Mouse (Mus musculus) adrenal gland, postnatal 25 days (tissue): ENCODE measurements at regions not wholly inside any gene's neighbourhood (a gene's known extent, or its start where the extent isn't known, plus 50 kb on each side); places are given as distances from the start of the nearest gene placed in this dataset.
A peak's percentile ranks its signal among the peaks of the same experiment; 100 is the strongest.

Source experiments
- DNase-seq: peaks from one replicate; pipeline ENCODE4 v3.0.0; 2021; ENCODE audit warnings: mixed read lengths

- no peak for DNase-seq
These were observed 115.3 kb downstream of the Rgs21 start for GRCm38 (mm10) chr1:144452141-144452540.

- DNase-seq, result no peak
These were observed 115.7 kb downstream of the Rgs21 start for GRCm38 (mm10) chr1:144451731-144452130.

GRCm38 (mm10) chr1:144436617-144437016, 130.8 kb downstream of the Rgs21 start:
- DNase-seq, result no peak

- no peak for DNase-seq
These were observed 134.7 kb downstream of the Rgs21 start for GRCm38 (mm10) chr1:144432816-144433215.

- no peak for DNase-seq
These were observed 135.8 kb downstream of the Rgs21 start for GRCm38 (mm10) chr1:144431535-144432276.

- DNase-seq, result no peak
These were observed 146.1 kb downstream of the Rgs21 start for GRCm38 (mm10) chr1:144421374-144421773.

GRCm38 (mm10) chr1:144406387-144407383, 157.6 kb upstream of the Rgs1 start:
- peak; percentile 75 for DNase-seq

- no peak for DNase-seq
These were observed 156.7 kb upstream of the Rgs1 start for GRCm38 (mm10) chr1:144405724-144406123.

- no peak for DNase-seq
These were observed 156.0 kb upstream of the Rgs1 start for GRCm38 (mm10) chr1:144405031-144405430.

GRCm38 (mm10) chr1:144379991-144380594, 131.1 kb upstream of the Rgs1 start:
- no peak for DNase-seq

GRCm38 (mm10) chr1:144374121-144374520, 125.1 kb upstream of the Rgs1 start:
- no peak for DNase-seq

GRCm38 (mm10) chr1:144367492-144367891, 118.5 kb upstream of the Rgs1 start:
- DNase-seq, result no peak

GRCm38 (mm10) chr1:144355560-144356310, 106.7 kb upstream of the Rgs1 start:
- no peak for DNase-seq

- DNase-seq, result no peak
These were observed 106.0 kb upstream of the Rgs1 start for GRCm38 (mm10) chr1:144355041-144355440.

- DNase-seq, result no peak
These were observed 104.3 kb upstream of the Rgs1 start for GRCm38 (mm10) chr1:144353320-144353719.

- DNase-seq, result no peak
These were observed 94.8 kb upstream of the Rgs1 start for GRCm38 (mm10) chr1:144343820-144344219.

GRCm38 (mm10) chr1:144343299-144343698, 94.3 kb upstream of the Rgs1 start:
- no peak for DNase-seq

GRCm38 (mm10) chr1:144337572-144337971, 88.5 kb upstream of the Rgs1 start:
- no peak for DNase-seq

- no peak for DNase-seq
These were observed 81.5 kb upstream of the Rgs1 start for GRCm38 (mm10) chr1:144330365-144331050.

GRCm38 (mm10) chr1:144319406-144319805, 70.4 kb upstream of the Rgs1 start:
- DNase-seq, result no peak

- DNase-seq, result no peak
These were observed 69.2 kb upstream of the Rgs1 start for GRCm38 (mm10) chr1:144318289-144318688.
